ENCODE assay signal across 9 mouse cellular contexts in genomic region chr4:126199556-126199955, GRCm38 (mm10). TPM values are rescaled to one million over a fixed set of nuclear protein-coding genes. Genes with fewer than 3 reads are reported as not detected.
DNase-seq lines count a peak whose midpoint lies in the region; ATAC-seq and TF ChIP-seq lines count a peak whose summit lies in the region.
"Had no signal": no experiment of that assay in that cellular context is flagged by ENCODE, and none has a peak within 500 bp of the region (broad histone marks: within the 10 kb centered on the region; RNA-seq: fewer than 3 reads in every experiment).

No protein-coding gene starts in this region.

- peak overlapping the region; percentile 1; the same call in 1 of the 2 replicates for H3K4me3 ChIP-seq in lung, embryonic 15.5 days
- no peak overlapping the region for H3K4me3 ChIP-seq in hindbrain, embryonic 12.5 days
- peak overlapping the region; percentile 72 for H3K4me3 ChIP-seq in myocyte

- H3K27me3 ChIP-seq in lung, embryonic 15.5 days: no peaks in the 10 kb centered on the region
- H3K27me3 ChIP-seq in hindbrain, embryonic 12.5 days: no peaks in the 10 kb centered on the region
- no peaks in the 10 kb centered on the region for H3K27me3 ChIP-seq in myocyte (ENCODE audit: control insufficient read depth, insufficient read depth, insufficient read length)

- peak overlapping the region; percentile 62 for H3K4me2 ChIP-seq in lung, embryonic 15.5 days
- H3K4me2 ChIP-seq in hindbrain, embryonic 12.5 days (replicated peaks): peak overlapping the region; percentile 72; the same call in 1 of the 2 replicates
- peak overlapping the region; percentile 92 for H3K4me2 ChIP-seq in myocyte (ENCODE audit: low read depth)

- WGBS in lung, embryonic 15.5 days: 61% methylated on average over 6 of the region's 6 CpGs
- 85% methylated on average over 6 of the region's 6 CpGs for WGBS in hindbrain, embryonic 12.5 days

- H3ac ChIP-seq in myocyte (ENCODE audit: control insufficient read depth, insufficient read length): no peak overlapping the region

- H3K27ac ChIP-seq in lung, embryonic 15.5 days: no peak overlapping the region
- no peak overlapping the region for H3K27ac ChIP-seq in hindbrain, embryonic 12.5 days

- peaks cover 5% of the 10 kb centered on the region; the same call in 1 of the 2 replicates for H3K36me3 ChIP-seq in lung, embryonic 15.5 days
- H3K36me3 ChIP-seq in hindbrain, embryonic 12.5 days: peaks cover 3% of the 10 kb centered on the region; the same call in 1 of the 2 replicates
- H3K36me3 ChIP-seq in myocyte (ENCODE audit: control insufficient read depth, insufficient read depth): no peaks in the 10 kb centered on the region

- no peaks in the 10 kb centered on the region for H3K9me3 ChIP-seq in lung, embryonic 15.5 days
- no peaks in the 10 kb centered on the region for H3K9me3 ChIP-seq in hindbrain, embryonic 12.5 days (replicated peaks)

- no peak for ATAC-seq in lung, embryonic 15.5 days (ENCODE audit: borderline replicate concordance, extremely low read depth, low FRiP score, low TSS enrichment)
- no peak for ATAC-seq in hindbrain, embryonic 12.5 days (ENCODE audit: low FRiP score)

- H3K4me1 ChIP-seq in lung, embryonic 15.5 days: peaks cover 53% of the 10 kb centered on the region
- peaks cover 24% of the 10 kb centered on the region for H3K4me1 ChIP-seq in hindbrain, embryonic 12.5 days

- no peak overlapping the region for H3K9ac ChIP-seq in lung, embryonic 15.5 days
- H3K9ac ChIP-seq in hindbrain, embryonic 12.5 days: no peak overlapping the region

- TF ChIP-seq POLR2A in myocyte (IDR thresholded peaks at IDR 0.05; ENCODE audit: insufficient read length, low read depth): no peak

- peak; percentile 49 for DNase-seq in adrenal gland, adult 2 months
- no peak for DNase-seq in adrenal gland, adult 8-10 months
- DNase-seq in lung, postnatal 25 days (ENCODE audit: low spot score): no peak
- DNase-seq in right cerebral cortex, adult 2 months (ENCODE audit: low spot score in 2 of 2): no peak
- DNase-seq in layer of hippocampus, adult 11-12 months (ENCODE audit: low spot score): no peak
- DNase-seq: spleen, adult 18-20 months had no signal

- H3K79me2 ChIP-seq in myocyte (ENCODE audit: control insufficient read depth, insufficient read depth): peaks cover 75% of the 10 kb centered on the region

TF ChIP-seq in myocyte, 11 proteins besides CTCF, POLR2A, EP300 and RAD21:
- TF ChIP-seq POLR2AphosphoS2 (IDR thresholded peaks at IDR 0.05; ENCODE audit: insufficient read length, low read depth) (peak; percentile 24), MYOD1 (IDR thresholded peaks at IDR 0.05; ENCODE audit: control insufficient read depth in 1 of 3, insufficient read length in 2 of 3, low read depth in 2 of 3) (peak in 1 of 3 experiments; percentile 17), CEBPB (IDR thresholded peaks at IDR 0.05; ENCODE audit: insufficient read depth, poor library complexity, severe bottlenecking) (no peak)

RNA-seq across cellular contexts. Expression of gene Thrap3, which starts 3.0 kb away (rescaled TPM):
- total RNA-seq in adrenal gland, adult 2 months (2021): 100 to 1,000 TPM; 169 to 173 TPM
- 29.1 and 36.8 TPM in 2 replicates for polyA plus RNA-seq in adrenal gland, adult 2 months (2012; rRNA removed)
- 100 to 1,000 TPM; 203 to 250 (median 221) TPM for total RNA-seq in adrenal gland, adult 8-10 months (2022)
- 228 and 230 TPM in 2 replicates for polyA plus RNA-seq in lung, embryonic 15.5 days (2015; fragmentation: Nextera tagmentation; extraction: Ambion mirVana)
- 250 and 255 TPM in 2 replicates for polyA plus RNA-seq in hindbrain, embryonic 12.5 days (2016; fragmentation: Nextera tagmentation; extraction: Ambion mirVana)
- 56.6 TPM for polyA plus RNA-seq in myocyte (2012; fragmentation: generic; extraction: Trizol)

RNA-seq across cellular contexts. Expression of gene Sh3d21, which starts 36.3 kb away (rescaled TPM):
- 1 to 10 TPM; 2.5 to 3.2 TPM for total RNA-seq in adrenal gland, adult 2 months (2021)
- 1.4 and 1.8 TPM in 2 replicates for polyA plus RNA-seq in adrenal gland, adult 2 months (2012; rRNA removed)
- 1 to 10 TPM; 2.7 to 5.0 (median 4.3) TPM for total RNA-seq in adrenal gland, adult 8-10 months (2022)
- polyA plus RNA-seq in lung, embryonic 15.5 days (2015; fragmentation: Nextera tagmentation; extraction: Ambion mirVana): 7.2 and 9.4 TPM in 2 replicates
- polyA plus RNA-seq in hindbrain, embryonic 12.5 days (2016; fragmentation: Nextera tagmentation; extraction: Ambion mirVana): 3.7 and 5.3 TPM in 2 replicates
- polyA plus RNA-seq in myocyte (2012; fragmentation: generic; extraction: Trizol): 0.23 TPM

RNA-seq across cellular contexts. Expression of gene Eva1b, which starts 52.0 kb away (rescaled TPM):
- 10 to 100 TPM; 13.3 to 35.0 TPM for total RNA-seq in adrenal gland, adult 2 months (2021)
- polyA plus RNA-seq in adrenal gland, adult 2 months (2012; rRNA removed): 111 and 156 TPM in 2 replicates
- total RNA-seq in adrenal gland, adult 8-10 months (2022): 10 to 100 TPM; 21.1 to 32.2 (median 27.0) TPM
- 95.9 and 101 TPM in 2 replicates for polyA plus RNA-seq in lung, embryonic 15.5 days (2015; fragmentation: Nextera tagmentation; extraction: Ambion mirVana)
- 35.4 and 40.0 TPM in 2 replicates for polyA plus RNA-seq in hindbrain, embryonic 12.5 days (2016; fragmentation: Nextera tagmentation; extraction: Ambion mirVana)
- polyA plus RNA-seq in myocyte (2012; fragmentation: generic; extraction: Trizol): 28.6 TPM

RNA-seq across cellular contexts. Expression of gene Map7d1, which starts 56.6 kb away (rescaled TPM):
- 10 to 100 TPM; 55.4 to 68.7 TPM for total RNA-seq in adrenal gland, adult 2 months (2021)
- 98.3 and 98.7 TPM in 2 replicates for polyA plus RNA-seq in adrenal gland, adult 2 months (2012; rRNA removed)
- 10 to 100 TPM; 55.4 to 81.7 (median 66.8) TPM for total RNA-seq in adrenal gland, adult 8-10 months (2022)
- 40.8 and 45.3 TPM in 2 replicates for polyA plus RNA-seq in lung, embryonic 15.5 days (2015; fragmentation: Nextera tagmentation; extraction: Ambion mirVana)
- 143 and 150 TPM in 2 replicates for polyA plus RNA-seq in hindbrain, embryonic 12.5 days (2016; fragmentation: Nextera tagmentation; extraction: Ambion mirVana)
- 236 TPM for polyA plus RNA-seq in myocyte (2012; fragmentation: generic; extraction: Trizol)
